In genomic region chr1:64533471-64534443, GRCm38 (mm10) we compare ENCODE assay signal across 1 mouse cellular context.
TF ChIP-seq lines count a peak whose summit lies in the region.

No protein-coding gene starts in this region.

TF ChIP-seq in CH12.LX, 34 proteins besides CTCF, POLR2A, EP300 and RAD21 (continued from another document):
- TF ChIP-seq ETS1 (conservative IDR thresholded peaks at IDR 0.05; ENCODE audit: low read depth, low read length) (peak; percentile 56), RCOR1 (conservative IDR thresholded peaks at IDR 0.05; ENCODE audit: low read depth, low read length) (peak; percentile 21; the same call in 1 of the 2 replicates), TBP (conservative IDR thresholded peaks at IDR 0.05; ENCODE audit: low read depth, low read length) (peak; percentile 29; the same call in 1 of the 2 replicates), MAX (IDR thresholded peaks at IDR 0.05; ENCODE audit: low read length) (peak; percentile 51; the same call in 1 of the 2 replicates), USF2 (conservative IDR thresholded peaks at IDR 0.05; ENCODE audit: low read depth, low read length) (no peak), ELF1 (IDR thresholded peaks at IDR 0.05; ENCODE audit: low read depth, low read length) (peak; percentile 6; the same call in 1 of the 2 replicates), CHD1 (IDR thresholded peaks at IDR 0.05; ENCODE audit: low read depth, low read length) (peak; percentile 90), MAFK (IDR thresholded peaks at IDR 0.05; ENCODE audit: insufficient replicate concordance, low read length) (0 out of 2 replicates have a peak, but pooled peaks have one; percentile 8), ZNF384 (IDR thresholded peaks at IDR 0.05; ENCODE audit: low read depth, low read length) (peak; percentile 5; the same call in 1 of the 2 replicates), ZKSCAN1 (IDR thresholded peaks at IDR 0.05; ENCODE audit: borderline replicate concordance, low read depth, low read length) (no peak)
